Mouse (Mus musculus) MEL (cell line): ENCODE measurements around the gene Prx. TPM values are rescaled to one million over a fixed set of nuclear protein-coding genes. Genes with fewer than 3 reads are reported as not detected.

Experiments
- DNase-seq: peaks from one replicate; pipeline ENCODE4 v3.0.0; 2011; ENCODE audit warnings: low read depth, low spot score
- H3K27ac ChIP-seq: 2 replicates; pipeline ENCODE4 v1.5.1; 2012; ENCODE audit warnings: low read depth, mild to moderate bottlenecking, control low read depth, low read length, moderate library complexity; ENCODE audit not compliant: control insufficient read depth
- H3K27me3 ChIP-seq, 2 experiments: fragments of 150-350 bp in 1 of 2; sonication (generic) in 1 of 2; 2 replicates each; pipeline ENCODE4 v1.6.1; 2012; ENCODE audit warnings: low read length in 2 of 2, mild to moderate bottlenecking in 2 of 2, improper control_type of control experiment in 1 of 2, moderate library complexity in 1 of 2; ENCODE audit not compliant: insufficient read depth in 2 of 2, control insufficient read depth in 1 of 2
- H3K36me3 ChIP-seq, 2 experiments: 2 replicates each; pipeline ENCODE4 v1.6.1; 2012 to 2014; ENCODE audit warnings: low read length in 2 of 2, improper control_type of control experiment in 1 of 2, inconsistent platforms in 1 of 2, mild to moderate bottlenecking in 1 of 2; ENCODE audit not compliant: insufficient read depth in 2 of 2, control insufficient read depth in 1 of 2
- H3K4me1 ChIP-seq, 2 experiments: fragments of 150-350 bp in 1 of 2; sonication (generic) in 1 of 2; 2 replicates each; pipeline ENCODE4 v1.6.1; 2012; ENCODE audit warnings: low read length in 2 of 2, improper control_type of control experiment in 1 of 2, mild to moderate bottlenecking in 1 of 2; ENCODE audit not compliant: insufficient read depth in 2 of 2, control insufficient read depth in 1 of 2
- H3K4me3 ChIP-seq, 2 experiments: fragments of 150-350 bp in 1 of 2; sonication (generic) in 1 of 2; 2 replicates each; pipeline ENCODE4 v1.5.1; 2012; ENCODE audit warnings: low read depth in 2 of 2, low read length in 2 of 2, mild to moderate bottlenecking in 2 of 2, moderate library complexity in 2 of 2, control low read depth in 1 of 2, improper control_type of control experiment in 1 of 2; ENCODE audit not compliant: control insufficient read depth in 1 of 2, insufficient read depth in 1 of 2
- H3K79me2 ChIP-seq: 2 replicates; pipeline ENCODE4 v1.6.1; 2012; ENCODE audit warnings: mild to moderate bottlenecking, low read length, moderate library complexity; ENCODE audit not compliant: control insufficient read depth, poor library complexity, insufficient read depth
- H3K9ac ChIP-seq: 2 replicates; pipeline ENCODE4 v1.6.1; 2012; ENCODE audit warnings: low read depth, mild to moderate bottlenecking, control low read depth, low read length, moderate library complexity; ENCODE audit not compliant: control insufficient read depth, poor library complexity, severe bottlenecking
- H3K9me3 ChIP-seq: fragments of 150-350 bp; sonication (generic); replicated peaks from 2 replicates; pipeline ENCODE4 v1.6.1; 2012; ENCODE audit warnings: mild to moderate bottlenecking, low read length, improper control_type of control experiment, moderate library complexity; ENCODE audit not compliant: insufficient read depth
- CHD1 ChIP-seq: IDR thresholded peaks from 2 replicates; pipeline ENCODE4 v1.6.1; 2012; ENCODE audit warnings: low read depth, mild to moderate bottlenecking, inconsistent platforms, low read length, improper control_type of control experiment
- CTCF ChIP-seq, 3 experiments: IDR thresholded peaks in 2 of 3; conservative IDR thresholded peaks in 1 of 3; 2 replicates each; pipeline ENCODE4 v1.5.1; 2011 to 2012; ENCODE audit warnings: low read length in 3 of 3, low read depth in 2 of 3, mild to moderate bottlenecking in 2 of 3, improper control_type of control experiment in 1 of 3, inconsistent platforms in 1 of 3, mixed read lengths in 1 of 3, moderate library complexity in 1 of 3; ENCODE audit not compliant: control insufficient read depth in 1 of 3, insufficient read depth in 1 of 3, poor library complexity in 1 of 3, severe bottlenecking in 1 of 3
- ELF1 ChIP-seq: IDR thresholded peaks from 2 replicates; pipeline ENCODE4 v1.6.1; 2014; ENCODE audit warnings: low read depth, mild to moderate bottlenecking, inconsistent platforms, low read length, improper control_type of control experiment, moderate library complexity
- EP300 ChIP-seq, 2 experiments: IDR thresholded peaks; 2 replicates each; pipeline ENCODE4 v1.6.1; 2011; ENCODE audit warnings: improper control_type of control experiment in 2 of 2, low read length in 2 of 2, low read depth in 1 of 2, mild to moderate bottlenecking in 1 of 2
- KAT2A ChIP-seq: conservative IDR thresholded peaks from 2 replicates; pipeline ENCODE4 v1.6.1; 2012; ENCODE audit warnings: low read depth, low read length, improper control_type of control experiment, inconsistent platforms
- MAFK ChIP-seq: IDR thresholded peaks from 2 replicates; pipeline ENCODE4 v1.6.1; 2011; ENCODE audit warnings: low read depth, mild to moderate bottlenecking, low read length, improper control_type of control experiment, borderline replicate concordance
- MAX ChIP-seq: IDR thresholded peaks from 2 replicates; pipeline ENCODE4 v1.6.1; 2011; ENCODE audit warnings: low read length, improper control_type of control experiment
- MAZ ChIP-seq: IDR thresholded peaks from 2 replicates; pipeline ENCODE4 v1.6.1; 2012; ENCODE audit warnings: low read depth, mild to moderate bottlenecking, inconsistent platforms, low read length, improper control_type of control experiment
- MYB ChIP-seq: IDR thresholded peaks from 2 replicates; pipeline ENCODE4 v1.6.1; 2011; ENCODE audit warnings: mild to moderate bottlenecking, low read depth, low read length, improper control_type of control experiment
- NELFE ChIP-seq: IDR thresholded peaks from 2 replicates; pipeline ENCODE4 v1.6.1; 2011; ENCODE audit warnings: low read depth, low read length, improper control_type of control experiment
- NRF1 ChIP-seq: IDR thresholded peaks from 2 replicates; pipeline ENCODE4 v1.6.1; 2014; ENCODE audit warnings: low read depth, mild to moderate bottlenecking, inconsistent platforms, low read length, improper control_type of control experiment, moderate library complexity; ENCODE audit not compliant: poor library complexity, insufficient read depth, severe bottlenecking
- POLR2A ChIP-seq, 2 experiments: IDR thresholded peaks; 2 replicates each; pipeline ENCODE4 v1.6.1; 2011 to 2012; ENCODE audit warnings: low read length in 2 of 2, mild to moderate bottlenecking in 2 of 2, control low read depth in 1 of 2, improper control_type of control experiment in 1 of 2, low read depth in 1 of 2, moderate library complexity in 1 of 2; ENCODE audit not compliant: control insufficient read depth in 1 of 2, insufficient read depth in 1 of 2, poor library complexity in 1 of 2
- RCOR1 ChIP-seq: IDR thresholded peaks from 2 replicates; pipeline ENCODE4 v1.6.1; 2012; ENCODE audit warnings: low read depth, mild to moderate bottlenecking, inconsistent platforms, low read length, improper control_type of control experiment
- SIN3A ChIP-seq: IDR thresholded peaks from 2 replicates; pipeline ENCODE4 v1.6.1; 2012; ENCODE audit warnings: low read length, improper control_type of control experiment, inconsistent platforms
- SMC3 ChIP-seq: IDR thresholded peaks from 2 replicates; pipeline ENCODE4 v1.6.1; 2011; ENCODE audit warnings: low read depth, low read length, improper control_type of control experiment
- TAL1 ChIP-seq: IDR thresholded peaks from 2 replicates; pipeline ENCODE4 v1.6.1; 2012; ENCODE audit warnings: mild to moderate bottlenecking, inconsistent platforms, low read length, moderate library complexity, mixed read lengths
- TCF12 ChIP-seq: IDR thresholded peaks from 2 replicates; pipeline ENCODE4 v1.6.1; 2014; ENCODE audit warnings: low read depth, mild to moderate bottlenecking, inconsistent platforms, low read length, improper control_type of control experiment, moderate library complexity
- UBTF ChIP-seq: IDR thresholded peaks from 2 replicates; pipeline ENCODE4 v1.6.1; 2012; ENCODE audit warnings: low read depth, mild to moderate bottlenecking, inconsistent platforms, low read length, improper control_type of control experiment, moderate library complexity, borderline replicate concordance; ENCODE audit not compliant: insufficient read depth
- ZNF384 ChIP-seq: IDR thresholded peaks from 2 replicates; pipeline ENCODE4 v1.6.1; 2012; ENCODE audit warnings: low read depth, mild to moderate bottlenecking, inconsistent platforms, low read length, improper control_type of control experiment
- polyA plus RNA-seq, 2 experiments: library from polyadenylated mRNA; stranded (reverse) in 1 of 2; unstranded in 1 of 2; fragments of >175 nt in 1 of 2; fragments of >200 nt in 1 of 2; gene quantifications; 2 replicates each; pipeline versions ENCODE4 v1.2.1 to v1.2.4; 2012; ENCODE audit warnings: low replicate concordance in 2 of 2, low read depth in 1 of 2; ENCODE audit not compliant: insufficient read length in 2 of 2, insufficient read depth in 1 of 2, missing spikeins in 1 of 2
- total RNA-seq: library from RNA; depleted of rRNA; stranded (reverse); fragments of 300-350 nt; gene quantifications from 2 replicates; pipeline ENCODE4 v1.2.3, GENCODE M21; 2012

Prx gene
- total and polyA plus RNA-seq, 3 experiments: 0.39 to 1.4 TPM; not detected in 1

DNA sequence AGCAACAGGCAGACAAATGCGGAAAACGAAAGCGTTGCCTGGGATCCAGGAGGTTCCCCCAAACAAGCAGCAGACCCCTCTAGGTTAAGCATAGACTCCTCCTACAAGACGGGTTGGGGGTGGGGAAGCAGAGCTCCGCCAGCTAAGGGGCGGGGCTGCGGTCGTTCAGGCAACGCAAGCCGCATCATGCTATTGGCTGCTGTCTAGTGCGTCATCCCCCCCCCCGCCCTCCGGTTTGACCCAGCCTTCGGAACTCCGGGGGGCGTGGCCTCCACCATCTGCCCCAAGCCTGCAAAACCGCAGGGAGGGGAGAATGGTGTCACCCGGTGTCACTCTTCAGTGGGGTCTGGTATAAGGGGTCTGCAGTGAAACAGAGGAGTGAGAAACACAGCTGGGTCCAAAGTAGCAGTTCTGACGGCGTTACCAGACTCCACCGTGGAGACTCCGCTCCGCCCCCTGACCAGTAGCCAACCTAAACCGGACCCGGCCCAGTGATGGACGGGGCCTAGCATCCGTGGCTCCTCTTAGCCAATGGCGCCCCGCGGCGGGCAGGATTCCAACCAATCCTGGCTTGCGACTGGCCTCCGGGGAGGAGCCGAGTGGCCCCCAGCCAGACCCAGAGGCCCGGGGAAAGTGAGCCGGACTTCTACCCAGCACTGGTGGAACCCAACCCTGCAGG lies 25.8 kb upstream of the Prx start, which contains the start of gene Sertad3 (continued):
- peak in 1 of 2 experiments; percentile 20; a peak in 1 of 4 replicates for TF ChIP-seq EP300 (IDR thresholded peaks at IDR 0.05; ENCODE audit: low read depth in 1 of 2, low read length in 2 of 2)
- no peak for TF ChIP-seq KAT2A
- TF ChIP-seq SIN3A: no peak; the same call in 1 of the 2 replicates
- no peak for TF ChIP-seq CTCF (IDR thresholded peaks at IDR 0.05 in 2 of 3, conservative IDR thresholded peaks at IDR 0.05 in 1 of 3; ENCODE audit: control insufficient read depth in 1 of 3, insufficient read depth in 1 of 3, low read depth in 2 of 3, low read length in 3 of 3, poor library complexity in 1 of 3, severe bottlenecking in 1 of 3)
- peak; percentile 55 for TF ChIP-seq TCF12
- TF ChIP-seq RCOR1: no peak
- no peak for TF ChIP-seq ZNF384
- peak; percentile 63; the same call in 1 of the 2 replicates for TF ChIP-seq MAZ
- peak; percentile 53; the same call in 1 of the 2 replicates for TF ChIP-seq NELFE
- no peak for TF ChIP-seq MYB
- TF ChIP-seq MAFK: no peak
- no peak for TF ChIP-seq MAX
- 0 out of 2 replicates have a peak, but pooled peaks have one; percentile 4 for TF ChIP-seq NRF1
- TF ChIP-seq UBTF: no peak
- no peak for TF ChIP-seq TAL1
- TF ChIP-seq ELF1: 0 out of 2 replicates have a peak, but pooled peaks have one; percentile 32

DNA sequence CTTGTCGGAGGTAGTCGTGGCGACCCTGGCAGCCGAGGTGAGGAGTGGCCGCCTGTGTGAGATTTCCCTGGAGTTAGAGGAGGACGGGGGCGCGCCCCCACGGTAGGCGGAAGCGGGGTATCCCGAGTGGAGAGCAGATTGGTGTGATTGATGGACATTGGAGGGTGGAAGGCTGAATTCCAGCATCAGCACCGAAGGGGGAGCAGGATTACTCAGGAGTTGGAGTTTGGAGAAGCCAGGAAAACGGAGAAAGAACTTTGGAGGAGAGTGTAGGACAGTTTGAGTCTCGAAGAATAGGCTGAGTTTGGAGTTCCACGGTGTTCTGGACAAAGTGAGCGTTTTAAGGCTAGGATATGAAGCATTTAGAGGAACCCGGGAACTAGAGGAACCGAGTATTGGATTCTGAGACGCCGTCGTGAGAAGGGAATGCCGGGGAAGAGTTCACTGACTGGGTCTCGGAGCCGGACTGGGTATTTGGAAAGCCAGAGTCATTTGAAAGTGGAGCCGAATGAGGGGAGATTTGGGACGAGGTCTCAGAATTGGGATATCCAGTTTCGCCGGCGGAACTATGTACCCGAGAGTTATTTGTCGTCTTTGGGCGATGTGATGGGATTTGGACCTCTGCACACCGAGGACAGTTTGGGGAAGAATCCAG lies 25.2 kb upstream of the Prx start:
- Histone ChIP-seq H3K9me3 (no peaks in the 10 kb centered on the region), H3K4me3 (peak overlapping the region; percentile 75 to 97), H3K9ac (peak overlapping the region; percentile 66), H3K36me3 (peaks cover 0 to 10% of the 10 kb centered on the region in 2 experiments; a peak in 2 of 4 replicates), H3K27ac (peak overlapping the region; percentile 64), H3K27me3 (no peaks in the 10 kb centered on the region), H3K79me2 (no peaks in the 10 kb centered on the region; the same call in 1 of the 2 replicates), H3K4me1 (peaks cover 2 to 14% of the 10 kb centered on the region in 2 experiments; a peak in 3 of 4 replicates)
- peak; percentile 68; the same call in 1 of the 2 replicates for TF ChIP-seq CHD1
- TF ChIP-seq POLR2A (IDR thresholded peaks at IDR 0.05; ENCODE audit: control insufficient read depth in 1 of 2, insufficient read depth in 1 of 2, low read depth in 1 of 2, low read length in 2 of 2, poor library complexity in 1 of 2): 0 out of 4 replicates have a peak, but pooled peaks of 1 of the 2 experiments have one; percentile 49
- no peak for TF ChIP-seq RCOR1
- TF ChIP-seq NELFE: peak; percentile 9
- TF ChIP-seq SMC3: no peak
- DNase-seq: no peak
